Mouse (Mus musculus): ENCODE data around the gene Cdk14. TPM values are rescaled to one million over a fixed set of nuclear protein-coding genes. Genes with fewer than 3 reads are reported as not detected.

The Cdk14 gene
- polyA plus RNA-seq, 2 experiments: 14.5 to 27.6 TPM

DNA sequence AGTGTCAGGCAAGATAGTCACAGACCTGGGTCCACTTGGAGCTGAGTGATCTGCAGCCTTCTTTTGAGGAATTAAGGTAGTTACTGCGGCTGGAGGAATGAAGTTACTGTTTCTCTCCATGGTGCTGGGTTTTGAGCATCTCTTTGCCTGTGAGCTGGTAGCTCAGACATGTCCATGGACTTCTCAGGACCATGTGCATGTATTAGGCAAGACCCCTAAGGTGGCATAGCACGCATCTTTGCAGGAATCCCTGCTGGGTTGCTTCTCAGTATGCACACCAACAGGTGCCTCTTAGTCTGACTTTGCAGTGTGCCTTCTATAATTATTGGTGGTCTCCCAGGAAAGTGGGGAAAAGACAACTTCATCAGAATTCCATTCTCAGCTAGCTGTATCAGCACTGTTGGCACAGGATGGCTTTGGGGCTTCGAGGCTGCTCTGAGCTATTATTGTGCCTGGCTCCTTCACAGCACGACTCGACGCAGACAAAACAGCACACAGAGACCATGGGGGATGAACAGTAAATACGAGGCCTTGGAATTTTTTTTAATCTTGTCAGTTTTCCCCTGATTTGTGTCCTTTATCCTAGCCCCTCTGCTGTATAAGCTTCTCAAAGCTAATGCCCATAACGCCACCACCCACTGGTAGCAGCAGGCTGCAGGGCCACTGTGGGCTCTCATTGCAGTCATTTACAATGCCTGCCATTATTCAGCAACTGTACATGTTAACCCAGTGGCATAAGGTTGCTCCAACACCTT lies 618.8 kb downstream of the Cdk14 start:
- no peaks in the 10 kb centered on the region for H3K36me3 ChIP-seq (ENCODE audit: control insufficient read depth, insufficient read depth, low read length)
- TF ChIP-seq POLR2A (IDR thresholded peaks at IDR 0.05; ENCODE audit: borderline replicate concordance, extremely low read depth, insufficient read depth, insufficient read length): no peak
- no peak for DNase-seq (ENCODE audit: low spot score)
- peaks cover 9% of the 10 kb centered on the region; the same call in 1 of the 2 replicates for H3K4me1 ChIP-seq (ENCODE audit: control insufficient read depth, insufficient read depth, low read length)
- WGBS: 76% methylated on average over 8 of the region's 8 CpGs
- no peak overlapping the region for H3K4me3 ChIP-seq (replicated peaks; ENCODE audit: low read length)
- H3K4me2 ChIP-seq (replicated peaks; ENCODE audit: low read depth, low read length, severe bottlenecking): no peak overlapping the region
- no peaks in the 10 kb centered on the region for H3K9me3 ChIP-seq (ENCODE audit: control insufficient read depth, low read length)
- H3K9ac ChIP-seq (ENCODE audit: low read depth, low read length, severe bottlenecking): no peak overlapping the region
- H3K27ac ChIP-seq (replicated peaks; ENCODE audit: low read depth, low read length): no peak overlapping the region
- ATAC-seq (ENCODE audit: low FRiP score, low read depth): no peak
- no peaks in the 10 kb centered on the region for H3K27me3 ChIP-seq (ENCODE audit: control insufficient read depth, insufficient read depth, low read length)

DNA sequence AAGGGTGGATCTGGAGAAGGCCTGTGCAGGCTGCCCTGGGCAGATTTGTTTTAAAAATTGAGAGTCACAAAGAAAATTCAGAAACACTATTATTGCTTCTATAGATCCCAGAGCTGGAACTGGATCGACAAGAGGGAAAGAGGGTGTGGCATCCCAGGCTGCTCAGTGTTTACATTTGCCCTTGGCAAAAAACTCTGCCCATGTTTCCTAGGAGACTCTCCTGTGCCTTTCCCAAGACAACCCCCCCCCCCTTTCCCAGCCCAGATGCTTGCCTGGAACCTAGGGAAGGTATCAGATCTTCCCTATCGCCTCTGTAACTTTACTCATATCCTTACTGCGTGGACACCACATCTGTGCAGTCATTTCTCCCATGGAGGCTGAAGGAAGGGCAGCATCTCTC lies 628.9 kb downstream of the Cdk14 start:
- WGBS: 74% methylated on average over 3 of the region's 3 CpGs
- H3K9ac ChIP-seq (ENCODE audit: low read depth, low read length, severe bottlenecking): no peak overlapping the region
- no peak for TF ChIP-seq POLR2A (IDR thresholded peaks at IDR 0.05; ENCODE audit: borderline replicate concordance, extremely low read depth, insufficient read depth, insufficient read length)

DNA sequence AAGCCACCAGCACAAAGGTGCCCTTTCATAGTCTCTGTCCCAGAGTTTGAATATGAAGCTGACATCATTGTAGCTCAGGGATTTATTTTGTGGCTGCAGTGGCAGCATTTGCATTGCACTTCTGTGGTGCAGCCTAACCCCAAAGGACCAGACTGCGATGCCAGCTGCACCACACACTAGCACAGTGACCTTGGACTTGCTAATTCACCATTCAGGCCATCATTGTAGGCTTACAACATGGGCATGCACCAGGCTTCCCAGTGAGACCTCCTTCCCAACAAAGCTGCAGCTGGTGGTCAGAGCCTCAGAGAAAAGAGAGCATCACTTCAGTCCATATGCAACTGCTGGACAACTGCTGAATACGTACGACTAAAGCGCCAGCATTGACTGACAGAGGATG lies 629.8 kb downstream of the Cdk14 start:
- TF ChIP-seq POLR2A (IDR thresholded peaks at IDR 0.05; ENCODE audit: borderline replicate concordance, extremely low read depth, insufficient read depth, insufficient read length): no peak
- Histone ChIP-seq H3K9me3 (ENCODE audit: control insufficient read depth, low read length) (no peaks in the 10 kb centered on the region), H3K27me3 (ENCODE audit: control insufficient read depth, insufficient read depth, low read length) (no peaks in the 10 kb centered on the region), H3K4me2 (replicated peaks; ENCODE audit: low read depth, low read length, severe bottlenecking) (no peak overlapping the region), H3K9ac (ENCODE audit: low read depth, low read length, severe bottlenecking) (no peak overlapping the region), H3K4me3 (replicated peaks; ENCODE audit: low read length) (no peak overlapping the region), H3K27ac (replicated peaks; ENCODE audit: low read depth, low read length) (no peak overlapping the region), H3K36me3 (ENCODE audit: control insufficient read depth, insufficient read depth, low read length) (no peaks in the 10 kb centered on the region), H3K4me1 (ENCODE audit: control insufficient read depth, insufficient read depth, low read length) (no peaks in the 10 kb centered on the region)
- ATAC-seq (ENCODE audit: low FRiP score, low read depth) (no peak), DNase-seq (ENCODE audit: low spot score) (no peak)
- 91% methylated on average over 4 of the region's 4 CpGs for WGBS

More for the DNA sequence above, 628.9 kb downstream of the Cdk14 start:
- no peak overlapping the region for H3K4me3 ChIP-seq (replicated peaks; ENCODE audit: low read length)
- H3K9me3 ChIP-seq (ENCODE audit: control insufficient read depth, low read length): no peaks in the 10 kb centered on the region
- no peak overlapping the region for H3K27ac ChIP-seq (replicated peaks; ENCODE audit: low read depth, low read length)
- H3K4me2 ChIP-seq (replicated peaks; ENCODE audit: low read depth, low read length, severe bottlenecking): no peak overlapping the region
- H3K4me1 ChIP-seq (ENCODE audit: control insufficient read depth, insufficient read depth, low read length): no peaks in the 10 kb centered on the region
- DNase-seq (ENCODE audit: low spot score): no peak
- H3K36me3 ChIP-seq (ENCODE audit: control insufficient read depth, insufficient read depth, low read length): no peaks in the 10 kb centered on the region
- no peak for ATAC-seq (ENCODE audit: low FRiP score, low read depth)
- H3K27me3 ChIP-seq (ENCODE audit: control insufficient read depth, insufficient read depth, low read length): no peaks in the 10 kb centered on the region

DNA sequence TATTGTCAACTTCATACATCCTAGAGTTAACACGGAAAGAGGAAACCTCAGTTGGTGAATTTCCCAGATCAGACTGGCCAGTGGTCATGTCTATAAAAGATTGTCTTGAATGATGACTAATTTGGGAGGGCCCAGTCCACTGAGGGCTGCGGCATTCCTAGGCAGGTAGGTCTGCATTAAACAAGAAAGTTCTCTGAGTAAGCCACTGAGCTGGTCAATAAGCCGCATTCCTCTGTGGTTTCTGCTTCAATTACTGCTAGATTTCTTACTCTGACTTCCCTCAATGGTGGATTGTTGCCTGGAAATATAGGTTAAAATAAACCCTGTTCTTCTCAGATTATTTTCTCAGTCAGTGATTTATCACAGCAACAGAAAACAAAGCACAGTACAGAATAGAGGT lies 631.6 kb downstream of the Cdk14 start:
- Histone ChIP-seq H3K9ac (ENCODE audit: low read depth, low read length, severe bottlenecking) (no peak overlapping the region), H3K36me3 (ENCODE audit: control insufficient read depth, insufficient read depth, low read length) (no peaks in the 10 kb centered on the region), H3K27me3 (ENCODE audit: control insufficient read depth, insufficient read depth, low read length) (no peaks in the 10 kb centered on the region), H3K9me3 (ENCODE audit: control insufficient read depth, low read length) (no peaks in the 10 kb centered on the region), H3K27ac (replicated peaks; ENCODE audit: low read depth, low read length) (no peak overlapping the region), H3K4me3 (replicated peaks; ENCODE audit: low read length) (no peak overlapping the region), H3K4me1 (ENCODE audit: control insufficient read depth, insufficient read depth, low read length) (no peaks in the 10 kb centered on the region), H3K4me2 (replicated peaks; ENCODE audit: low read depth, low read length, severe bottlenecking) (no peak overlapping the region)
- 63% methylated on average over 3 of the region's 3 CpGs for whole genome bisulfite sequencing
- no peak for TF ChIP-seq POLR2A (IDR thresholded peaks at IDR 0.05; ENCODE audit: borderline replicate concordance, extremely low read depth, insufficient read depth, insufficient read length)
- DNase-seq (ENCODE audit: low spot score): no peak
- no peak for ATAC-seq (ENCODE audit: low FRiP score, low read depth)

DNA sequence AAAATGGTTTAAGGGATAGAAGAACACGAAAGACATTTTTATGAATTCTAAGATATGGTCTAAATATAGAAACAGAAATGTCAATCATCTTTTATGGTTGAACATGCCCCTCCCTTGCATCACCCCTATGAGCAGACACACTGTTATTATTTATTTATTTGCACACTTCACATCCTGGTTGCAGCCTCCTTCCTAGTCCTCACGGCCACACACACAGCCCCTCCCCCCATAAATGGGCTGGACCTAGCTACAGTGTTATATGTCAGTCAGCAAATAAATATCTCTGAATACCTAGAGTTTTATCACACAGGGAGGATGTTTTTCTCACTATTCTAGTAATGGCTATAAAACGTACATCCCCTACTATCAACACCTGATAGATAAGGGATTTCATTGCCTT lies 633.3 kb downstream of the Cdk14 start:
- WGBS: 76% methylated on average over 3 of the region's 3 CpGs
- no peaks in the 10 kb centered on the region for H3K9me3 ChIP-seq (ENCODE audit: control insufficient read depth, low read length)
- no peaks in the 10 kb centered on the region for H3K4me1 ChIP-seq (ENCODE audit: control insufficient read depth, insufficient read depth, low read length)
- no peak overlapping the region for H3K4me2 ChIP-seq (replicated peaks; ENCODE audit: low read depth, low read length, severe bottlenecking)
- ATAC-seq (ENCODE audit: low FRiP score, low read depth) (no peak), DNase-seq (ENCODE audit: low spot score) (no peak)
- H3K27ac ChIP-seq (replicated peaks; ENCODE audit: low read depth, low read length): no peak overlapping the region
- no peaks in the 10 kb centered on the region for H3K36me3 ChIP-seq (ENCODE audit: control insufficient read depth, insufficient read depth, low read length)
- H3K4me3 ChIP-seq (replicated peaks; ENCODE audit: low read length): no peak overlapping the region
- no peak for TF ChIP-seq POLR2A (IDR thresholded peaks at IDR 0.05; ENCODE audit: borderline replicate concordance, extremely low read depth, insufficient read depth, insufficient read length)
- H3K9ac ChIP-seq (ENCODE audit: low read depth, low read length, severe bottlenecking): no peak overlapping the region
- H3K27me3 ChIP-seq (ENCODE audit: control insufficient read depth, insufficient read depth, low read length): no peaks in the 10 kb centered on the region

Measured in limb, embryonic 14.5 days (tissue).